In the genomic region with DNA sequence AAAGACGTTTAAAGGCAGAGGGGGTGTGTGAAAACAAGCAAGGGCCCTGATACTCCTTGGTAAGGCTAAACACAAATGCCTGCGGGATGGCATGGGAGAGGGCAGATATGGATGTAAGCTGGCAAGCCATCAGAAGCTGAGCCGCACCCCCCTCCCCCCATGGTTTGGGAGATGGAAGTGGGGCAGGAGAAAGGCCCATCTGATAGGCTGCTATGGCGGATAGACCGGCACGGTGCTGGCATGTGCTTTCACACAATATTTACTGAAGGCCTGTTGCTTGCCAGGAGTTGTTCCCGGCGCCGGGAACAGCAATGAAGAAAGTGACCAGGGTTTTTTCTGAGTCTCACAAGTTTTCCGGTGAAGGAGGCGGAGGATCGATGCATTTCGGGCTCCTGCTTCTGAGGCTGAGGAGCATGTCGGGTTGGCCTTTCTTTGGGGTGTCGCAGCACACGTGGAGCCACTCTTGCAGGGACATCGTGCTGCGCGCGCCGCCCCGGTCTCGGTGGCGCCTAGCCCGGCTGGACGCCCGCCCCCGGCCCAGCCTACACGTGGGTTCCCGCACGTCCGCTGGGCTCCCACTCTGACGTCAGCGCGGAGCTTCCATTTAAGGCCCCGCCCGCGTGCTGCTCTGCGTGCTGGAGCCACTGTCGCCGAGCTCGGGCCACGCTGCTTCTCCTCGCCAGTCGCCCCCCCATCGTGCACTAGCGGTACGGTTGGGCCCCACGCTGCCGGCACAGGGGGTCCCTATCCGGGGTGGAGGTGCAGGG, we compare ENCODE assay signal across 8 mouse cellular contexts. TPM values are rescaled to one million over a fixed set of nuclear protein-coding genes. Genes with fewer than 3 reads are reported as not detected.
A peak's percentile ranks its signal among the peaks of the same experiment; 100 is the strongest.
DNase-seq lines count a peak whose midpoint lies in the region; ATAC-seq and TF ChIP-seq lines count a peak whose summit lies in the region.

No protein-coding gene starts in this region.

- H3K9ac ChIP-seq in forebrain, embryonic 14.5 days (ENCODE audit: low read length), result peak overlapping the region; percentile 89
- peak overlapping the region; percentile 74 for H3K9ac ChIP-seq in liver, postnatal 0 days (replicated peaks)
- H3K9ac ChIP-seq in neural tube, embryonic 13.5 days, result peak overlapping the region; percentile 90

- DNase-seq in ES-CJ7 (ENCODE audit: low read depth, low spot score), result peak; percentile 91
- DNase-seq in cerebellum, adult 11 months, result peak; percentile 81
- DNase-seq in forebrain, embryonic 14.5 days (ENCODE audit: low spot score), result peak; percentile 95
- DNase-seq in heart, postnatal 14 days, result peak; percentile 97
- peak; percentile 91 for DNase-seq in layer of hippocampus, adult 11-12 months (ENCODE audit: low spot score)
- peak; percentile 93 for DNase-seq in liver, postnatal 0 days
- DNase-seq in telencephalon, adult 2 months (ENCODE audit: low read depth, low spot score), result peak; percentile 78

- WGBS in forebrain, embryonic 14.5 days, result under 1% methylated on average over 51 of the region's 51 CpGs
- under 1% methylated on average over 41 of the region's 51 CpGs for WGBS in liver, postnatal 0 days (ENCODE audit: insufficient replicate concordance)
- under 1% methylated on average over 51 of the region's 51 CpGs for WGBS in neural tube, embryonic 13.5 days

- TF ChIP-seq EP300 in liver, postnatal 0 days (IDR thresholded peaks at IDR 0.05; ENCODE audit: low read depth), result no peak

- peaks cover 26% of the 10 kb centered on the region for H3K36me3 ChIP-seq in forebrain, embryonic 14.5 days (ENCODE audit: control insufficient read depth, insufficient read depth, low read length)
- peaks cover 22% of the 10 kb centered on the region for H3K36me3 ChIP-seq in liver, postnatal 0 days (replicated peaks; ENCODE audit: insufficient read depth, low read length)
- peaks cover 15% of the 10 kb centered on the region for H3K36me3 ChIP-seq in neural tube, embryonic 13.5 days

- no peak for TF ChIP-seq CTCF in liver, postnatal 0 days (IDR thresholded peaks at IDR 0.05; ENCODE audit: low read depth)

- H3K4me2 ChIP-seq in forebrain, embryonic 14.5 days (ENCODE audit: low read length), result peak overlapping the region; percentile 84
- peak overlapping the region; percentile 76 for H3K4me2 ChIP-seq in liver, postnatal 0 days (ENCODE audit: low read depth, low read length)
- peak overlapping the region; percentile 97 for H3K4me2 ChIP-seq in neural tube, embryonic 13.5 days

- no peaks in the 10 kb centered on the region for H3K27me3 ChIP-seq in forebrain, embryonic 14.5 days (replicated peaks; ENCODE audit: control insufficient read depth, insufficient read depth, low read length)
- no peaks in the 10 kb centered on the region for H3K27me3 ChIP-seq in liver, postnatal 0 days (ENCODE audit: insufficient read depth, low read length)
- peaks cover 14% of the 10 kb centered on the region; the same call in 1 of the 2 replicates for H3K27me3 ChIP-seq in neural tube, embryonic 13.5 days

- no peaks in the 10 kb centered on the region; the same call in 1 of the 2 replicates for H3K4me1 ChIP-seq in forebrain, embryonic 14.5 days (ENCODE audit: control insufficient read depth, insufficient read depth, low read length)
- H3K4me1 ChIP-seq in liver, postnatal 0 days (ENCODE audit: insufficient read depth), result peaks cover 35% of the 10 kb centered on the region
- H3K4me1 ChIP-seq in neural tube, embryonic 13.5 days (replicated peaks), result peaks cover 21% of the 10 kb centered on the region

- intact Hi-C loops in heart, postnatal 14 days (cut with DNase I), result loop anchor here (5.0 kb wide), 2 partner anchors 72 to 162 kb away; a partner anchor contains a TSS

- peak overlapping the region; percentile 72 for H3K4me3 ChIP-seq in forebrain, embryonic 14.5 days (ENCODE audit: low read depth, low read length)
- peak overlapping the region; percentile 64 for H3K4me3 ChIP-seq in liver, postnatal 0 days (ENCODE audit: low read depth, low read length)
- H3K4me3 ChIP-seq in neural tube, embryonic 13.5 days, result peak overlapping the region; percentile 79

- ATAC-seq in forebrain, embryonic 14.5 days, result peak; percentile 91
- peak; percentile 88 for ATAC-seq in liver, postnatal 0 days
- ATAC-seq in neural tube, embryonic 13.5 days (ENCODE audit: low read depth), result peak; percentile 89

- H3K9me3 ChIP-seq in forebrain, embryonic 14.5 days (replicated peaks; ENCODE audit: control insufficient read depth, low read length), result no peaks in the 10 kb centered on the region
- no peaks in the 10 kb centered on the region for H3K9me3 ChIP-seq in liver, postnatal 0 days (ENCODE audit: low read length)
- H3K9me3 ChIP-seq in neural tube, embryonic 13.5 days, result no peaks in the 10 kb centered on the region

- peak overlapping the region; percentile 78 for H3K27ac ChIP-seq in forebrain, embryonic 14.5 days (ENCODE audit: low read depth, low read length)
- H3K27ac ChIP-seq in liver, postnatal 0 days (ENCODE audit: low read depth), result peak overlapping the region; percentile 85
- H3K27ac ChIP-seq in neural tube, embryonic 13.5 days (replicated peaks), result peak overlapping the region; percentile 87

RNA-seq across cellular contexts. Expression of a gene that starts 4.1 kb away (rescaled TPM):
- 724 and 871 TPM in 2 replicates for polyA plus RNA-seq in forebrain, embryonic 14.5 days (2014; fragmentation: Nextera tagmentation; extraction: Ambion mirVana)
- total RNA-seq in heart, postnatal 14 days (2021), result 100 to 1,000 TPM; 746 to 778 TPM
- 1,729 and 1,988 TPM in 2 replicates for polyA plus RNA-seq in liver, postnatal 0 days (2015; fragmentation: Nextera tagmentation; extraction: Ambion mirVana)
- polyA plus RNA-seq in neural tube, embryonic 13.5 days (2015; fragmentation: Nextera tagmentation; extraction: Ambion mirVana), result 497 and 572 TPM in 2 replicates

RNA-seq across cellular contexts. Expression of a gene that starts 15.6 kb away (rescaled TPM):
- not detected in 2 replicates for polyA plus RNA-seq in forebrain, embryonic 14.5 days (2014; fragmentation: Nextera tagmentation; extraction: Ambion mirVana)
- total RNA-seq in heart, postnatal 14 days (2021), result not detected
- 0.07 and 0.23 TPM in 2 replicates for polyA plus RNA-seq in liver, postnatal 0 days (2015; fragmentation: Nextera tagmentation; extraction: Ambion mirVana)
- 0.80 TPM in 1 of 2 replicates, not detected in the other for polyA plus RNA-seq in neural tube, embryonic 13.5 days (2015; fragmentation: Nextera tagmentation; extraction: Ambion mirVana)

RNA-seq across cellular contexts. Expression of a gene that starts 49.5 kb away (rescaled TPM):
- 53.1 and 56.7 TPM in 2 replicates for polyA plus RNA-seq in forebrain, embryonic 14.5 days (2014; fragmentation: Nextera tagmentation; extraction: Ambion mirVana)
- 10 to 100 TPM; 18.2 to 19.0 TPM for total RNA-seq in heart, postnatal 14 days (2021)
- 18.8 TPM in 2 replicates for polyA plus RNA-seq in liver, postnatal 0 days (2015; fragmentation: Nextera tagmentation; extraction: Ambion mirVana)
- polyA plus RNA-seq in neural tube, embryonic 13.5 days (2015; fragmentation: Nextera tagmentation; extraction: Ambion mirVana), result 38.2 and 44.4 TPM in 2 replicates

RNA-seq across cellular contexts. Expression of a gene that starts 49.5 kb away (rescaled TPM):
- polyA plus RNA-seq in forebrain, embryonic 14.5 days (2014; fragmentation: Nextera tagmentation; extraction: Ambion mirVana), result 10.1 and 11.3 TPM in 2 replicates
- total RNA-seq in heart, postnatal 14 days (2021), result 10 to 100 TPM in 1 of 2 experiments, 1 to 10 TPM in 1; 8.0 to 12.5 TPM
- polyA plus RNA-seq in liver, postnatal 0 days (2015; fragmentation: Nextera tagmentation; extraction: Ambion mirVana), result 3.3 and 3.6 TPM in 2 replicates
- 16.4 TPM in 2 replicates for polyA plus RNA-seq in neural tube, embryonic 13.5 days (2015; fragmentation: Nextera tagmentation; extraction: Ambion mirVana)

Comparison
In these comparisons a context has a peak if more than half of its experiments do, and no peak if none do; other contexts are left out.
1. Peak in every context shown above with its lines: DNase-seq, ATAC-seq, H3K4me3 ChIP-seq and H3K27ac ChIP-seq.